Mouse (Mus musculus) liver, adult 2 months (tissue): ENCODE measurements at regions not wholly inside any gene's neighbourhood (a gene's known extent, or its start where the extent isn't known, plus 50 kb on each side); places are given as distances from the start of the nearest gene placed in this dataset.

Source experiments
- CTCF ChIP-seq: fragments of 200-500 bp; IDR thresholded peaks from 2 replicates; pipeline ENCODE4 v1.5.1; 2011; ENCODE audit warnings: low read depth, low read length, control low read depth
- POLR2A ChIP-seq: fragments of 200-500 bp; IDR thresholded peaks from 2 replicates; pipeline ENCODE4 v1.6.1; 2011; ENCODE audit warnings: low read length, control low read depth; ENCODE audit not compliant: insufficient read depth; ENCODE audit errors: extremely low read depth

DNA sequence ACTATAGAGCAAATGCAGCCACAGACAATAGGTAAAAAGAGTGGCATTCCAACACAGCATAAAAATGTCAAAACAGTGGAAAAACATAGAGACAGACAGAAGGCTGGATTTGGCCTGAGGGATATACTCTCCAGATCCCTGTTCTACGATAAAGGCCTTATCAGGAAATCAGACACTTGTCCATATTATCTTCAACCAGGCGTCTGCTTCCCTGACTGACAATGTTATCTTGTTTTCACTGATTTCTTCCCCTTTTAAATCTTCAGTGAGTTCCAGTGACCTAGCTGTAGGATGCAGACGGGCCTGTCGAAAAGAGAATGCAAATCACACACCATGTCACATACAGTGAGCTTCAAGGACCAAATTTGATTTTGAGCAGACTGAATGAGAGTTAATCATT is 800.4 kb downstream of the Diaph2 start:
- TF ChIP-seq CTCF (no peak), POLR2A (no peak)
